Mouse (Mus musculus): Measurements from ENCODE around the gene Asah2. TPM values are rescaled to one million over a fixed set of nuclear protein-coding genes. Genes with fewer than 3 reads are reported as not detected.

The Asah2 gene
- polyA plus RNA-seq, 1 experiment: 0.12 TPM

GRCm38 (mm10) chr19:32111866-32112790 lies 4.1 kb upstream of the Asah2 start:
- no peak for TF ChIP-seq GATA1 (IDR thresholded peaks at IDR 0.05; ENCODE audit: low read length)

DNA sequence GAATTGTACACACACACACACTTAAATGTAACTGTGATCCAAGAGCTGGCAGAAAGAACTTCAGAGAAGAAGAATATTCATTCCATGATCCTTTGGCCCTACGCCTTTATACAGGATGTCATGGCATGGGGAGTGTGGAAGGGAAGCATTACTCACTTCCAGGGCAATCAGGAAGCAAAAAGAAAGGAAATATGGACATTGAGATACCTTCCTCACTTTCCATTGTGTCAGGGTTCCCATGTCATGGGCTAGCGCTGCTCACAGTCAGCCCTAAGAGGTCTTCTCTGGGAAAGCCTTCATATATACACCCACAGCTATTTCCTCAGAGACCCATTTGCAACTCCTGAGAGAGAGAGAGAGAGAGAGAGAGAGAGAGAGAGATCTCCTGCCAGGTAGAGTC lies 1.3 kb downstream of the Asah2 start:
- no peak for TF ChIP-seq GATA1 (IDR thresholded peaks at IDR 0.05; ENCODE audit: low read length)

DNA sequence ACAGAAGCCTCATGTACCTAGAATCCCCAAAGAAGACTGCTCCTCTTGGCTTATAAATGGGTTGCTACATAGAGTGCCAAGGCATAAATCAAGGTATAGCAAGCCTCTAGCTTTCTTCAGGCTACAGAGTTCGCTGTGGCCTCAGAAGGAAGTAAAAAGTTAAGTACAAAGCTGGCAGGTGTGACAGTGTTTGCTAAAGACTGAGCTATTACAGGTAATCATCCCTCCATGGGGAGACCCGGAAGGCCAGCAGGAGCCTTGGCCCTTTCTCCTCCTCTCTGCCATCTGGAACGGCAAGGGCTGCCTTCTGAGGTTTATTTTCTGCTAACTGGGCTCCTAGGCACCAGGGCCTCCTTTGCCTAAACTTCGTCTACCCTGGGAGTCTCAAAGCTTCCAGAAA lies 3.8 kb downstream of the Asah2 start:
- TF ChIP-seq GATA1 (IDR thresholded peaks at IDR 0.05; ENCODE audit: low read length): no peak

DNA sequence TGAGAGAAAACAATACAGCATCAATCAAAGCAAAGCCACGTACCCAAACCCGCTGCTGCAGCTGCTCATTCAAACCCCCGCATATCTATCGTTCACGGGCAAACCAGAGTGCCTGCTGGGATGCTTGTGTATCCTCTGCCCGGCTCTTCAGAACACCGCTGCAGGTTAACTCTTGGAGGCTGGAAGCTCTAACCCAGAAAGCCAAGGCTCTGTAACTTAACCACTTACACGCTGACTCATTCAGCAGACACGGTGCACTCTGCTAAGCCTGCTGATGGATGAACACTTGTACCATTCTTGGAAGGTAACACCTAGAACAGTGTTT lies 5.1 kb downstream of the Asah2 start:
- no peak for TF ChIP-seq GATA1 (IDR thresholded peaks at IDR 0.05; ENCODE audit: low read length)

DNA sequence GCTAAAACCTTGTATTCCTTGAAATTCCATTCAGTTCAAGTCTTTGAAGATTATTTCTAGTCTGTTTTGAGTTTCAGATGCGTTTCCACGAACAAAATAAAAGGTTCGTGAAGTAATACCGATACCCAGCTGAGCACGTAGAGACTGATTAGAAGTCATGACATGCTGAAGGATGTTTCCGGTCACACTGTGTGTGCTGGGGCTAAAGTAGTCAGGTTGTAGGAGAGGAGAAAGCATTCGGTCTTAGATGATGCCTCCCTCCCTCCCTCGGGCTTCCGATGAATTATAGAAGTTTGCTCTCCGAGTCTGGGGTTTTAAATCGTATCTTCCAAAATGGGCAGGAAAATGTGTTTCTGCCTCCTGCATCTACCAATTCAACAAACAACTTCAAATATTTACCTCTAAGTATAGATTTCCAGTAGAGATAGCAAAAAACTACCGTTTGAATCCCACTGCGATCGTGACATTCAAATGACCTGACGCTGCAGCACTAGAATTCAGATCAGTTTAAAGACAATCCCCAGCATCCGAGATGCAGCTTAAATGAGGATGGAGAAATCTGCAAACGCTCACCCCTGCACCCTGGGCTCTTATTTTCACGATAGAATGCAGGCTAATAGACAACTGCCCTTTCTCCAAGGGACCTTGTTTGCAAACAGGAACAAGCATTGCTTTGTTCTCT lies 5.6 kb downstream of the Asah2 start:
- no peak for TF ChIP-seq GATA1 (IDR thresholded peaks at IDR 0.05; ENCODE audit: low read length)

DNA sequence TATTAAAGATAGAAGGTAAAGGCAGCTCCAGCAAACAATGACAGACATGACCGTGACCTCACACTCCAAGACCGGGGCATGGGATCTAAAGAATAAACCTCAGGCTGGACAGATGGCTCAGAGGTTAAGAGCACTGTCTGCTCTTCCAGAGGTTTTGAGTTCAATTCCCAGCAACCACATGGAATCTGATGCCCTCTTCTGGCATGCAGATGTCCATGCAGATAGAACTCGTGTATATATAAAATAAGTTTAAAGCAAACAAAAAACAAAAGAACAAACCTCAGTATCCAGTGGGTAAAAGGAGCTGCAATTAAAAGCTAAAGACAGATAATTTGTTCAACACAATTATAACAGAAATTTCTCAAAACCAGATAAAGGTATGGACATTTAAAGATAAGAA lies 9.4 kb downstream of the Asah2 start:
- no peak for TF ChIP-seq GATA1 (IDR thresholded peaks at IDR 0.05; ENCODE audit: low read length)

GRCm38 (mm10) chr19:32092358-32092757 lies 15.7 kb downstream of the Asah2 start:
- TF ChIP-seq GATA1 (IDR thresholded peaks at IDR 0.05; ENCODE audit: low read length): no peak

DNA sequence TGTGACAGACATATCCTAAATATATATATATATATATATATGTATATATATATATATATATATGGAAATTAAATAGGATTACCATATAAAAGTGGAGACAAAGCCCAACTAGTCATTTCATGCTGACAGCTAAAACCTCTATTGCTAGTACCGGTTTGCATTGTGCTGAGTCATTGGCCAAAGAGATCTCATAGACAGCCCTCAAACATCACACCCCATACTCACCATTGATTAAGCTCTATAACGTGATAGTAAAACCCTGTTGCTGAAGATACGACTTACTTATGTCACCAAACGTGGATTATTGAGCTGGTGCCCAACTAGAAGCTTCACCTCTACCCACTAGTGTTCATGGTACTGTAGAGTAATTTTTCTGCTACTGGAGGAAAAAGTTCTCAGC lies 17.2 kb downstream of the Asah2 start:
- TF ChIP-seq GATA1 (IDR thresholded peaks at IDR 0.05; ENCODE audit: low read length): no peak

DNA sequence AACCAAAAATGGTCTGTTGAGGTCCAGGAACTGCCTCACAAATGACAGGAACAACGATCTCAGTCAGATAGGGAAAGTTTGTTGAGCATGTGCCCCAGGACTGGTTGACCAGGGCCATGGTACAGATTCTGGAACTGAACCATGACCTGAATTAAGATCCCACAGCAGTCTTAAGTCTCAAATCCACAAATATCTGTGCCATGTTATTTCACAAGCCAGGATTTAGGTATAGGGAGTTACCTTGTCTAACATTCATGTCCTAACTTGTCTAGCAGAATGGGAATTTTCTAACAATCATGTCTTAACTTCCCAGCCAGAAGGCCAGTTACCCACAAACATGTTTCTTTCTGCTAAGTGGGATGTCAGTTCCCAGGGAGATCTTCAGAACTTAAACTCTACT lies 19.4 kb downstream of the Asah2 start:
- no peak for TF ChIP-seq GATA1 (IDR thresholded peaks at IDR 0.05; ENCODE audit: low read length)

- no peak for TF ChIP-seq GATA1 (IDR thresholded peaks at IDR 0.05; ENCODE audit: low read length)
These were observed 20.1 kb downstream of the Asah2 start for GRCm38 (mm10) chr19:32087736-32088470.

- no peak for TF ChIP-seq GATA1 (IDR thresholded peaks at IDR 0.05; ENCODE audit: low read length)
These were observed 37.7 kb downstream of the Asah2 start for GRCm38 (mm10) chr19:32070340-32070739.

DNA sequence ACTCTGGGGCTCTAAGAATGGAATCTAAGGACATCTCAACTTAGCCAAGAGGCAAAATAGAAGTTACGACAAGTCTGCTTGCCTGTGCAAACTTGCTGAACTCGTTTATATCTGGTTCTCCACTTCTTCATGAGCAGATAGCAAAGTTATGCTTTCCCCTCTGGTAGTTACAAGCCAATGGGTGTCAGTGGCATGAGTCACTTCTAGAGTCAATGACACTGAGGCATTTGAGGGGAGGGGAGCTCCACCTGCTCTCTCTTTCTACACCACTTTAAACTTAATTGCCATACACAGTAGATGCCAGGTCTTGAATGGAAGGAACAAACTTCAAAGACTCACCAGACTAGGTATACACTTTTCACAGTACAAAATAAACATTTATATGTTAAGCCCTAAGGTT lies 38.4 kb downstream of the Asah2 start:
- TF ChIP-seq GATA1 (IDR thresholded peaks at IDR 0.05; ENCODE audit: low read length): no peak

DNA sequence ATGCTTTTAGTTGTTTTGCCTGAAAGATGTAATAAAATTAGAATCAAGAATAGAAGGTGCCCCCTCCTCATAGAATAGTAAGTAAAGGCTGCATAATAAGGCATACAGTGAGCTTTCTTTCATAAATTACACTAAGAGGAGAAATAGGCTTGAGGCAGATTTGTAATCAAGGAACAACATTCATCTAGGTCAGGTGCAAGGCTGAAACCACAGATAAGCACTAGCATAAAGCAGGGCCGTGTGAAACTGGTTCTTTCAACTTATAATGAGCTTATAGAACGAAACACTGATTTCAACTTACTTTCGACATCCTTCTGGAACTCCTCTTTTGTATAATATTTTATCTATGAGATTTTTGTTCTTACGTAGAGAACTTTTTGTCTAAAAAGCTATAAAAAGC lies 40.3 kb downstream of the Asah2 start:
- no peak for TF ChIP-seq GATA1 (IDR thresholded peaks at IDR 0.05; ENCODE audit: low read length)

DNA sequence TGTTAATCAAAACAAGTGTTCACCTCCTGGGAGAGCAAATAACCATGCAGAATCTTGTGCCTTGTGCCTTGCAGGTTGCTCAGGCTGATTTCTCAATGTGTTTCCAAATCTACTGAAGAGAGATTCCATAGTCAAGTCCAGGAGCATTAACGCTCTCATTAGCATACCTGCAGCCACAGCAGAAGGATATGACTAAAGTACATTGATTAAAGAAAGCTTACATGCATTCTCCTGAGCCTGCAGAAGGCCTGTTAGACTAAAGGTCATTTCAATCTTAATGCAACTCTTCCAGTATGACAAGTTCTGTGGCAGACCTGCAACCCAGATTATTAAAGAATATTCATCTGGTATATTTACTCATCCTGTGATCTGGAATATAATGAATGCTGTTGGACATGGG lies 46.7 kb downstream of the Asah2 start:
- no peak for TF ChIP-seq GATA1 (IDR thresholded peaks at IDR 0.05; ENCODE audit: low read length)

GRCm38 (mm10) chr19:32056252-32056651 lies 51.8 kb downstream of the Asah2 start:
- no peak for TF ChIP-seq GATA1 (IDR thresholded peaks at IDR 0.05; ENCODE audit: low read length)

GRCm38 (mm10) chr19:32055725-32056124 lies 52.3 kb downstream of the Asah2 start:
- TF ChIP-seq GATA1 (IDR thresholded peaks at IDR 0.05; ENCODE audit: low read length): no peak

All from G1E-ER4 (cell line).